Mouse (Mus musculus) liver, embryonic 12.5 days (tissue): ENCODE data around the gene Lmtk2. TPM values are rescaled to one million over a fixed set of nuclear protein-coding genes. Genes with fewer than 3 reads are reported as not detected.

ENCODE experiments used
- ATAC-seq: fragments of 200-750 bp; cut with Nextera tagmentation; 2 replicates; pipeline ENCODE4 v1.8.0; 2017; ENCODE audit warnings: moderate number of reproducible peaks, mild to moderate bottlenecking, moderate library complexity
- H3K27ac ChIP-seq: fragments of 300-500 bp; sonication (generic); 2 replicates; pipeline ENCODE4 v1.5.1; 2016; ENCODE audit warnings: mild to moderate bottlenecking
- H3K27me3 ChIP-seq: fragments of 300-500 bp; sonication (generic); replicated peaks from 2 replicates; pipeline ENCODE4 v1.6.1; 2016; ENCODE audit warnings: mild to moderate bottlenecking, moderate library complexity
- H3K36me3 ChIP-seq: fragments of 300-500 bp; sonication (generic); 2 replicates; pipeline ENCODE4 v1.6.1; 2016; ENCODE audit warnings: mild to moderate bottlenecking, moderate library complexity
- H3K4me1 ChIP-seq: fragments of 300-500 bp; sonication (generic); 2 replicates; pipeline ENCODE4 v1.6.1; 2016
- H3K4me2 ChIP-seq: fragments of 300-500 bp; sonication (generic); 2 replicates; pipeline ENCODE4 v1.6.1; 2016; ENCODE audit warnings: mild to moderate bottlenecking, moderate library complexity
- H3K4me3 ChIP-seq: fragments of 300-500 bp; sonication (generic); 2 replicates; pipeline ENCODE4 v1.5.1; 2016; ENCODE audit warnings: mild to moderate bottlenecking, moderate library complexity
- H3K9ac ChIP-seq: fragments of 300-500 bp; sonication (generic); 2 replicates; pipeline ENCODE4 v1.6.1; 2016; ENCODE audit warnings: mild to moderate bottlenecking, moderate library complexity
- H3K9me3 ChIP-seq: fragments of 300-500 bp; sonication (generic); replicated peaks from 2 replicates; pipeline ENCODE4 v1.6.1; 2016; ENCODE audit warnings: mild to moderate bottlenecking, moderate library complexity
- WGBS: fragments of 180-500 bp; shearing (Covaris S2); methylation state at CpG from one replicate; pipeline ENCODE4 v1.1.7; 2016; ENCODE audit not compliant: insufficient replicate concordance; 5-methylcytosine and 5-hydroxymethylcytosine counted together
- polyA plus RNA-seq: library from polyadenylated mRNA; unstranded; fragments of >200 nt; fragmentation: Nextera tagmentation; extraction: Ambion mirVana; gene quantifications from 2 replicates; pipeline ENCODE4 v1.2.1, GENCODE M21; 2016

The Lmtk2 gene
- polyA plus RNA-seq, 1 experiment from 2014 or later = 4.1 TPM

- Histone ChIP-seq H3K27ac (no peak overlapping the region), H3K4me2 (no peak overlapping the region), H3K9ac (no peak overlapping the region), H3K4me3 (no peak overlapping the region), H3K27me3 (no peaks in the 10 kb centered on the region), H3K36me3 (no peaks in the 10 kb centered on the region), H3K4me1 (peaks cover 61% of the 10 kb centered on the region), H3K9me3 (no peaks in the 10 kb centered on the region)
- no peak for ATAC-seq
- WGBS = 68% methylated on average over 11 of the region's 11 CpGs
Measured at GRCm38 (mm10) chr5:144112574-144113438, 12.6 kb downstream of the Lmtk2 start.

- no peak; the same call in 1 of the 2 replicates for ATAC-seq
- peaks cover 62% of the 10 kb centered on the region for H3K4me1 ChIP-seq
- H3K9me3 ChIP-seq = no peaks in the 10 kb centered on the region
- no peaks in the 10 kb centered on the region for H3K36me3 ChIP-seq
- no peak overlapping the region for H3K4me3 ChIP-seq
- 51% methylated on average over 2 of the region's 2 CpGs for WGBS
- H3K27ac ChIP-seq = no peak overlapping the region
- H3K4me2 ChIP-seq = no peak overlapping the region
- no peak overlapping the region for H3K9ac ChIP-seq
- H3K27me3 ChIP-seq = no peaks in the 10 kb centered on the region
Measured at GRCm38 (mm10) chr5:144114068-144114467, 13.8 kb downstream of the Lmtk2 start.

GRCm38 (mm10) chr5:144114970-144115627 is 14.9 kb downstream of the Lmtk2 start:
- peak overlapping the region; percentile 61; the same call in 1 of the 2 replicates for H3K27ac ChIP-seq
- peak; percentile 73; the same call in 1 of the 2 replicates for ATAC-seq
- H3K27me3 ChIP-seq = no peaks in the 10 kb centered on the region
- H3K4me1 ChIP-seq = peaks cover 66% of the 10 kb centered on the region
- H3K36me3 ChIP-seq = no peaks in the 10 kb centered on the region
- peak overlapping the region; percentile 32 for H3K4me2 ChIP-seq
- H3K9me3 ChIP-seq = no peaks in the 10 kb centered on the region
- no peak overlapping the region for H3K4me3 ChIP-seq
- 34% methylated on average over 5 of the region's 5 CpGs for WGBS
- peak overlapping the region; percentile 0; the same call in 1 of the 2 replicates for H3K9ac ChIP-seq

- ATAC-seq = peak; percentile 84
- Histone ChIP-seq H3K27me3 (no peaks in the 10 kb centered on the region), H3K9me3 (no peaks in the 10 kb centered on the region), H3K27ac (0 out of 2 replicates have a peak overlapping the region, but pooled peaks have one; percentile 61), H3K9ac (no peak overlapping the region), H3K4me2 (peak overlapping the region; percentile 32), H3K4me1 (peaks cover 66% of the 10 kb centered on the region), H3K4me3 (no peak overlapping the region), H3K36me3 (no peaks in the 10 kb centered on the region)
- WGBS = 33% methylated on average over 2 of the region's 2 CpGs
Measured at GRCm38 (mm10) chr5:144115628-144115977, 15.4 kb downstream of the Lmtk2 start.

GRCm38 (mm10) chr5:144118271-144118670 is 18.0 kb downstream of the Lmtk2 start:
- 79% methylated on average over 4 of the region's 4 CpGs for WGBS
- Histone ChIP-seq H3K36me3 (no peaks in the 10 kb centered on the region), H3K4me3 (no peak overlapping the region), H3K9ac (no peak overlapping the region), H3K4me2 (no peak overlapping the region), H3K27ac (no peak overlapping the region), H3K4me1 (peaks cover 54% of the 10 kb centered on the region), H3K9me3 (no peaks in the 10 kb centered on the region), H3K27me3 (no peaks in the 10 kb centered on the region)
- no peak for ATAC-seq

- H3K4me1 ChIP-seq = peaks cover 44% of the 10 kb centered on the region
- no peak overlapping the region for H3K27ac ChIP-seq
- no peaks in the 10 kb centered on the region for H3K27me3 ChIP-seq
- no peak overlapping the region for H3K4me2 ChIP-seq
- no peak for ATAC-seq
- H3K4me3 ChIP-seq = no peak overlapping the region
- no peaks in the 10 kb centered on the region for H3K9me3 ChIP-seq
- 73% methylated on average over 2 of the region's 2 CpGs for WGBS
- no peak overlapping the region for H3K9ac ChIP-seq
- H3K36me3 ChIP-seq = no peaks in the 10 kb centered on the region
Measured at GRCm38 (mm10) chr5:144119286-144119685, 19.1 kb downstream of the Lmtk2 start.

- Histone ChIP-seq H3K4me2 (no peak overlapping the region), H3K36me3 (no peaks in the 10 kb centered on the region), H3K4me3 (no peak overlapping the region), H3K27ac (no peak overlapping the region), H3K9me3 (no peaks in the 10 kb centered on the region), H3K4me1 (peaks cover 23% of the 10 kb centered on the region), H3K27me3 (0 out of 2 replicates have a peak, but pooled peaks cover 5% of the 10 kb centered on the region), H3K9ac (no peak overlapping the region)
- ATAC-seq = no peak
Measured at GRCm38 (mm10) chr5:144121489-144121888, 21.3 kb downstream of the Lmtk2 start.

GRCm38 (mm10) chr5:144125979-144126755 is 25.9 kb downstream of the Lmtk2 start:
- no peak overlapping the region for H3K4me3 ChIP-seq
- ATAC-seq = no peak
- peaks cover 7% of the 10 kb centered on the region; the same call in 1 of the 2 replicates for H3K4me1 ChIP-seq
- 0 out of 2 replicates have a peak, but pooled peaks cover 5% of the 10 kb centered on the region for H3K27me3 ChIP-seq
- H3K36me3 ChIP-seq = peaks cover 17% of the 10 kb centered on the region
- no peak overlapping the region for H3K4me2 ChIP-seq
- H3K27ac ChIP-seq = no peak overlapping the region
- 49% methylated on average over 9 of the region's 9 CpGs for WGBS
- H3K9ac ChIP-seq = no peak overlapping the region
- no peaks in the 10 kb centered on the region for H3K9me3 ChIP-seq

GRCm38 (mm10) chr5:144143531-144143930 is 43.3 kb downstream of the Lmtk2 start:
- Histone ChIP-seq H3K36me3 (peaks cover 50% of the 10 kb centered on the region), H3K4me2 (no peak overlapping the region), H3K27me3 (no peaks in the 10 kb centered on the region), H3K4me3 (no peak overlapping the region), H3K9ac (no peak overlapping the region), H3K27ac (no peak overlapping the region), H3K4me1 (no peaks in the 10 kb centered on the region), H3K9me3 (no peaks in the 10 kb centered on the region)
- WGBS = 85% methylated on average over 5 of the region's 5 CpGs
- ATAC-seq = no peak

GRCm38 (mm10) chr5:144146898-144147297 is 46.7 kb downstream of the Lmtk2 start:
- H3K27me3 ChIP-seq = no peaks in the 10 kb centered on the region
- no peak for ATAC-seq
- no peaks in the 10 kb centered on the region for H3K9me3 ChIP-seq
- H3K9ac ChIP-seq = no peak overlapping the region
- H3K36me3 ChIP-seq = peaks cover 62% of the 10 kb centered on the region
- no peak overlapping the region for H3K27ac ChIP-seq
- no peak overlapping the region for H3K4me3 ChIP-seq
- no peaks in the 10 kb centered on the region for H3K4me1 ChIP-seq
- no peak overlapping the region for H3K4me2 ChIP-seq

- no peak for ATAC-seq
- WGBS = 85% methylated on average over 4 of the region's 4 CpGs
- Histone ChIP-seq H3K9me3 (no peaks in the 10 kb centered on the region), H3K4me2 (no peak overlapping the region), H3K4me1 (no peaks in the 10 kb centered on the region), H3K27me3 (no peaks in the 10 kb centered on the region), H3K27ac (no peak overlapping the region), H3K9ac (no peak overlapping the region), H3K4me3 (no peak overlapping the region), H3K36me3 (peaks cover 55% of the 10 kb centered on the region)
Measured at GRCm38 (mm10) chr5:144149530-144149929, 49.3 kb downstream of the Lmtk2 start.

- no peaks in the 10 kb centered on the region for H3K9me3 ChIP-seq
- no peaks in the 10 kb centered on the region for H3K4me1 ChIP-seq
- no peak for ATAC-seq
- H3K27me3 ChIP-seq = no peaks in the 10 kb centered on the region
- peaks cover 44% of the 10 kb centered on the region for H3K36me3 ChIP-seq
- no peak overlapping the region for H3K9ac ChIP-seq
- no peak overlapping the region for H3K4me2 ChIP-seq
- H3K27ac ChIP-seq = no peak overlapping the region
- H3K4me3 ChIP-seq = no peak overlapping the region
- 85% methylated on average over 4 of the region's 4 CpGs for WGBS
Measured at GRCm38 (mm10) chr5:144151270-144151669, 51.0 kb downstream of the Lmtk2 start.
